Mouse (Mus musculus): ENCODE results near the gene 1810055G02Rik. TPM values are rescaled to one million over a fixed set of nuclear protein-coding genes. Genes with fewer than 3 reads are reported as not detected.

1810055G02Rik gene
- total RNA-seq, 4 experiments from 2014 or later = 6.4 to 9.8 (median 7.9) TPM

DNA sequence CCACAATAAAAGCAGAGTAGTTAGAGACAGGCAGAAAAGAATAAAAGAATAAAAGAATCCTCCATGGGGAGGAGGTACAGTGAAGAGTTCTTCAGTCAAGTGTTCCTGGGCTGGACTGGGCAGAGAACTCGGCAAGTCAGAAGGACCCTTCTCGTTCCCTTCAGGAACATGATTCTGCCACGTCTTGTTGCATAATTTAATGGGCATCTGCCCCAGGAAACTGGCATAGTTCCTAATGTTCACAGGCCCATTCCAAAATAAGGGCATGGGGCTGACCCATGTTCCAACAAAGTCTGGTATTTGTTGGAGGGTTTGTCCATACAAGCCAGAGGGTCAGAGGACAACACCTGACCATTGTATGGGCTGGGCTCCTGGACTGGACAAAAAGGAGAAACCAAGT, 13.1 kb upstream of the 1810055G02Rik start:
- DNase-seq (ENCODE audit: low spot score in 2 of 2) = no peak

- no peak for DNase-seq (ENCODE audit: low spot score in 2 of 2)
These were observed 12.6 kb upstream of the 1810055G02Rik start for GRCm38 (mm10) chr19:3695471-3695870.

DNA sequence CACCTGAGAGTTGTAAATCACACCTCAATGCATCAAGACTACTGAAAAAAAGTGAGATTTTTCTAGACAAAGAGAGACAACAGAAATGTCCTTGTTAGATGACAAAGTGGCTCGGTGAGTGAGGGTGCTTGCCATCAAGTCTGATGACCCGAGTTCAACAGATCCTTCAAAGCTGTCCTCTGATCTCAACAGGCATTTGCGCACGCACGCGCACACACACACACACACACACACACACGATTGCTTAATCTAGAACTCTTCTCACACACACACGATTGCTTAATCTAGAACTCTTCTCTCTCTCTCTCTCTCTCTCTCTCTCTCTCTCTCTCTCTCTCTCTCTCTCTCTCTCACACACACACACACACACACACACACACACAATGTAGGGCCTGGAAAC, 12.1 kb upstream of the 1810055G02Rik start:
- DNase-seq (ENCODE audit: low spot score in 2 of 2) = no peak

DNA sequence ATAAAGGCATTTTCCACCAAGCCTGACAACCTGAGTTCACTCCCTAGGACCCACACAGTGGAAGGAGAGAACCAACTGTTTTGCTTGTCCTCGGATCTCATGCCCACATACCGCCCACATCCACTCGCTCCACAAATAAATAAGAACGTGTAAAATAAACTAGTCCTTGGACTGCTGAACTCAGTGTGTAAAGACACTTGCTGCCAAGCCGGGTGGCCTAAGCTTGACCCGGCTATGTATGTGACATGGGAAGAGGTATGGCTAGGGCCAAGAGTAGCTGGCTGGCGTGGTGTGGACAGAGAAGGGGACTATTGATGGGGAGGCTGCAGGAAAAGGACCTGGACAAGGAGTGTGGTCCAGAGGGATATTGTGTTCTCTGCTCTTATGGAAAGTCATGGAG, 10.1 kb upstream of the 1810055G02Rik start:
- DNase-seq (ENCODE audit: low spot score in 2 of 2) = no peak

DNA sequence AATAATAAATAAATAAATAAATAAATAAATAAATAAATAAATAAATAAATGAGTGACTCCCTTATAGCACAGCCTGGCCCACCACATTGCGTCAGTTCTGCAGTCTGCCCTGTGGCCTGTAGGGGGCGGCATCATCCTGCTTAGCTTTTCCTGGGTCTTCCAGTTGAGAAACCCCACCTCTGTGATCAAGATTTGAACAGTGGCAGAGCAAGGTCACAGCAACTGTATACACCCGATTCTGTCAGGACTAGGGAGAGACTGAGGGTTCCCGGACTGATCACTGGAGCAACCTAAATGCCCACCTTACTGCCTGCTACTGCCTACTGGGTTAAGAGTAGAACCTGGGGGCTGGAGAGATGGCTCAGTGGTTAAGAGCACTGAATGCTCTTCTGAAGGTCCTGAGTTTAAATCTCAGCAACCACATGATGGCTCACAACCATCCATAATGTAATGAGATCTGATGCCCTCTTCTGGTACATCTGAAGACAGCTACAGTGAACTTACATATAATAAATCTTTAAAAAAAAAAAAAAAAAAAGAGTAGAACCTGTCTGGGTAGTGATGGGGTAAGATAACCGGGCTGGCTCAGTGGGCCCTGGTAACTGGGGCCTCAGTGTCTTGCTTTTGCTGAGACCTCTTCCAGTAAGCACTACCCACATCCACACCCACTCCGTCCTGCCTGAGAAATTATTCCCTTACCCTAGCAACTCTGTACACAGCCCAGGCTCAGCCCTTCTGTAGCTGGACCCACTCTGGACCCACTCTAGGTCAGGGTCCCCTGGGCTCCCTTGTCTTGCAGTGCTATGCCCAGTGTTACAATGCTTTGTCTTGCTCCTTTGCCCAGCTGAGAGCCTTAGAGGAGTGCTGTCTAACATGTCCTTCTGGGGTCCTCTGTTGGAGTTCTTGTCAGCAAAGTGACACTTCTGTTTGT, 8.3 kb upstream of the 1810055G02Rik start:
- DNase-seq (ENCODE audit: low spot score in 2 of 2) = peak; percentile 78 to 81

DNA sequence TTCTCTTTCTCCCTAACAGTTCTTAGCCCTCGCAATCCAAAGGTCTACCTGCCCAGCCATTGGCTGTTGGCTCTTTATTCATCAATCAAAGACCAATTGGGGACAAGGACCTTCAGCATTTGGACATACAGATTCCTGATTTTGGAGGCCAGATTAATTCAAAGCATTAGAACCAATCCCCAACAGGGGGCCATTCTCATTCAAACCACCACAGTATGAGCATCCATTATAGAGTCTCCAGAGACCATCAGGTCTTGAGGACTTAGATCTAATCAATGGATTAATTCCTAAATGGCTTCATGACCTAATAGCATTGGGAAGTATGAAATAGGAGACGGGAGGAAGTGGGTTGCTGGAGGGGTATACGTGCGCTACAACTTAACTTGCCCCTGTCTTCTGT, 5.6 kb upstream of the 1810055G02Rik start:
- no peak for DNase-seq (ENCODE audit: low spot score in 2 of 2)

GRCm38 (mm10) chr19:3706258-3706657, 1.8 kb upstream of the 1810055G02Rik start:
- no peak for DNase-seq (ENCODE audit: low spot score in 2 of 2)

GRCm38 (mm10) chr19:3707553-3707952, 540 bp upstream of the 1810055G02Rik start:
- no peak for DNase-seq (ENCODE audit: low spot score in 2 of 2)

- DNase-seq (ENCODE audit: low spot score in 2 of 2) = no peak
These were observed 1.1 kb downstream of the 1810055G02Rik start for GRCm38 (mm10) chr19:3709013-3709787.

DNA sequence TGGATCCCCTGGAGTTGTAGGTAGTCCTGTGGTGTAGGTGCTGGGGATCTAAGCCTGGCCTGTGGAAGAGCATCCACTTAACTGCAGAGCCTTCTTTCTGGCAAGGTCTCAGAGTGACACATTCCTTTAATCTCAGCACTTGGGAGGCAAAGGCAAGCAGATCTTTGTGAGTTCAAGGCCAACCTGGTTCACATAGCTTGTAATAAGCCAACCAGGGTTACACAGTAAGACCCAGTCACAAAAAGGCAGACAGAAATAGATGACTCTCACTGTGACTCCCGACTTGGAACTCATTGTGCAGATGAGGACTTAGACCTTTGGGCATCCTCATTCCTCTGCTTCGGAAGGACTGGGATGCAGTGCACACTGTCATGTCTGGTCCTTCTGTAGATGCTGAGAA, 2.3 kb downstream of the 1810055G02Rik start:
- DNase-seq (ENCODE audit: low spot score in 2 of 2) = no peak

DNA sequence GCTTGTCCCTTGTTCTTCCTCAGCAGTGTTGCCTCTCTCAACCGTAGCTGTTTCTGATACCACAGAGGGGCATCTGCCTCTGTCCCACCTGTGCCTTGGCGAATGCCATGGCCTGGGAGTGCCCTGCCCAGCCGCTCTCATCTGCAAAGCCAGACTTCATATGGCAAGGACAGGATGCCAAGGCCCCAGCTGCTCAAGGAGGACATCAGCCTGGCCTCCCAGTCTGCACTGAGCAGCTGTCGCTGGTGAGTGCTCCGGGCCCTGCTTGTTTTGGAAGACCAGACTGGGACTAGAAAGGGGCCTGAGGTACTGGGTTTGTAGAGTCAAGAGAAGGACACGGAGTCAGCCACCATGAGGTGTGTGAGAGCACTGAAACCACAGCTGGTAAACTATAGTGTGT, 6.3 kb downstream of the 1810055G02Rik start:
- no peak for DNase-seq (ENCODE audit: low spot score in 2 of 2)

GRCm38 (mm10) chr19:3718481-3719361, 10.6 kb downstream of the 1810055G02Rik start:
- DNase-seq (ENCODE audit: low spot score in 2 of 2) = peak; percentile 38 to 45

DNA sequence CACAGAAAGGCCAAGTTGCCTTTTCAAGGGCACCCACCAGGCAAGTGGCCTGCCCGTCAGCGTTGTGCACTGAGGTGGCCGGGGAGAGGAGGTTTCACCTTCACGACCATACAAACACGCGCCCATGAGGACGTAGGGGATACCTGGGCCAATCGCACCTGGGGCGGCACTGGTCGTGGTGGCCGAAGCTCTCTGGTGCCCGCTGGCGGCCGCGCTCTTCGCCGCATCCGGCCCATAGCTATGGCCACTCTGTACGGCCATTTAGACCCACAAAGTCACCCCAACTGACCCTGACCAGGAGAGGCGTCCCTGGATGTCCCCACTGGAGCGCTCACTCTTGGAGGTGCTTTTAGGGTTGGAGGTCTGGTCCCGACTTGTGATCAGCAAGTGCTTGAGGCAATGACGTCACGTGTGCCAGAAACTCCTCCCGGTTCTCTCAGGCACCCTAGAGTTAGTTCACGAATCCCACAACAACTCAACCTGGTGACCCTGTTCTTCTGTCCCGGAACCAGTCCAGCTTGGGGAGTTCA, 11.3 kb downstream of the 1810055G02Rik start:
- DNase-seq (ENCODE audit: low spot score in 2 of 2) = peak; percentile 39 to 66

DNA sequence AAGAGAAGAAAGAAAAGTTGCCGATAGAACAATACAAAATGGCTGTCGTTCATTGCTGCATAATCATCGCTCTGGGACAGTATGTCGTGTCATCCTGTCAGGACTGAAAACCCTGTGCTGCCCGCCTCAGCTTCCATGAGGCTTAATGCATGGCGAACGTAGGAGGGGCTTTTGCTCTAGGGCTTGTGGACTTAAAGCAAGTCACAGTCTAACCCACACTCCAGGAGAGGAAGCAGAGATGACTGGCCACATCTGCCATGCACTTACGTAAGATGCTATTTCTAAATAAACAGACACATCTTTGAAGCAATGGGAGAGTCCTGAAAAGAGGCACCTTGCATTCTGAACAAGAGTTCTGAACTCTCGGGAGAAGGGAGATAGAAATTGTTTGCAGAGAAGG, 15.1 kb downstream of the 1810055G02Rik start:
- no peak for DNase-seq (ENCODE audit: low spot score in 2 of 2)

- DNase-seq (ENCODE audit: low spot score in 2 of 2) = no peak
These were observed 15.8 kb downstream of the 1810055G02Rik start for GRCm38 (mm10) chr19:3723904-3724303.

- DNase-seq (ENCODE audit: low spot score in 2 of 2) = peak; percentile 61 to 62
These were observed 16.7 kb downstream of the 1810055G02Rik start for GRCm38 (mm10) chr19:3724779-3725178.

DNA sequence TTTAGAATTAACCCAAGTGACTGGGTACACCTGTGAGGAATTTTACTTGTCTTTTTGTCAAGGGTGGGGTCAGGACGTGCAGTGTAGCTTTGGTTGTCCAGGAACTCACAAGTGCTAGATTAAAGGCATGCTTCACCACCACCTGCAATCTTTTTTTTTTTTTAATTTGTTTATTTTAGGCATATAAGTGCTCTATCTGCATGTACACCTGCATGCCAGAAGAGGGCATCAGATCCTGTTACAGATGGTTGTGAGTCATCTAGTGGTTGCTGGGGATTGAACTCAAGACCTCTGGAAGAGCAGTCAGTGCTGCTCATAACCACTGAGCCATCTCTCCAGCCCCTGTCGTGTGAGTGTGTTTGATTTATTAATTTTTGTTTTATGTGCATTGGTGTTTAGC, 20.8 kb downstream of the 1810055G02Rik start:
- no peak for DNase-seq (ENCODE audit: low spot score in 2 of 2)

DNA sequence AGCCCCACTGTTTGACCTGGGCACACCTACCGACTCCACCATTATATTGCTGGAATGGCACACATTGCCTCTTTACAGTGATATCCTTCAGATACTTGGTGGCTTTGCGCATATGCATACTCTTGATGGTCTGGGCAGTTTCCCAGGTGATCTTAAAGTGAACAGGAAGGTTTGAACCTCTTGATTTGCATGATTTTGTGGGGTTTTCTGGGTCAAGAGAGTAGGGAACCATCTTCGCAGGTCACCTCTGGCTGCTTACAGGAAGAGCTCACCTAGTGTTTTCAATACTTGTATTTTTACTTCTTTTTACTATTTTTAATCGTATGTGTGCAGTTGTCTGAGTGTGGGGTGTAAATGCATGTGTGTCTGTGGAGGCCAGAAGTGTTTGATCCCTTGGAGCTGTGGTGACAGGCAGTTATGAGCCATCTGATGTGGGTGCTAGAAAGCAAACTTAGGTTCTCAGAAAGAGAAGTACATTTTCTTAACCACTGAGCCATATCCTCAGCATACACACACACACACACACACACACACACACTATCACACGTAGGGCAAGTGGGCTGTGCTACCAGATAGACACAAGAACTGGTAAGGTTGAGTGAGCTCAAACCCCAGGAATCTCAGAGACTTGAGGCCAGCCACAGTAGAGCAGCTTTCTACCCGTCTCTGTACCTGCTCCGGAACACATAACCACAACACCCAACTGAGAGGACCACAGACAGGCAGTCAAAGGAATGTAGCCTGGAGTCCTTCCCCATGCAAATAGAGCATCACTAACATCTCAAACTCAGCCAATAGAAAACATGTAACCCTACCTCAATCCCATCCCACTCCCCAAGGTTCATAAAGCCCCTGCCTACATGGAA, 22.9 kb downstream of the 1810055G02Rik start:
- no peak for DNase-seq (ENCODE audit: low spot score in 2 of 2)

DNA sequence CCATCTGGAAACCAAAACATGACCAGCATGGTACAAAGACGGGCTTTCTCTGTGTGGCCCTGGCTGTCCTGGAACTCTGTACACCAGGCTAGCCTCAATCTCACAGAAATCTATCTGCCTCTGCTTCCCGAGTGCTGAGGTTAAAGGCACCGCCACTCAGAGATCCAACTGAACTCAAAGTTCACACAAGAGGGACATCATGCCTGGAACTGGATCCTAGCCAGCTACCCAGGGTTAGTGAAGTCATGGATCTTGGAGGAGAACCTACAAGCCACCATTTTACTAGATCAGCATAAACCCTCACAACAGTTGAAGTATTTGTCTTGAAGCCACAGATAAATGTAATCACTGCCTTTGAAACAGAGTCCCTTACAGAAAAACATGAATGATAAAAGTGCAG, 27.9 kb downstream of the 1810055G02Rik start:
- no peak for DNase-seq (ENCODE audit: low spot score in 2 of 2)

GRCm38 (mm10) chr19:3739650-3740049, 31.6 kb downstream of the 1810055G02Rik start:
- DNase-seq (ENCODE audit: low spot score in 2 of 2) = no peak

Data from gastrocnemius, adult 8-10 months (tissue).